Mouse (Mus musculus) hindbrain, postnatal 0 days (tissue): Measurements from ENCODE around the gene Unc5b. TPM values are rescaled to one million over a fixed set of nuclear protein-coding genes. Genes with fewer than 3 reads are reported as not detected.
A peak's percentile ranks its signal among the peaks of the same experiment; 100 is the strongest.
"Not testable (repeated sequence)": the region's sequence is repeated elsewhere in the genome, so short reads cannot be mapped to it uniquely, and the experiment has no call there.

Experiments
- ATAC-seq: fragments of 200-750 bp; cut with Nextera tagmentation; 2 replicates; pipeline ENCODE4 v1.8.0; 2017; ENCODE audit warnings: mild to moderate bottlenecking, moderate TSS enrichment, moderate library complexity
- DNase-seq: peaks from one replicate; pipeline ENCODE4 v3.0.0-alpha.2; 2015; ENCODE audit warnings: low spot score
- H3K27ac ChIP-seq: fragments of 300-500 bp; sonication (generic); 2 replicates; pipeline ENCODE4 v1.5.1; 2014; ENCODE audit warnings: mild to moderate bottlenecking
- H3K27me3 ChIP-seq: fragments of 300-500 bp; sonication (generic); 2 replicates; pipeline ENCODE4 v1.6.1; 2014; ENCODE audit warnings: low read length, mixed read lengths; ENCODE audit not compliant: insufficient read depth
- H3K36me3 ChIP-seq: fragments of 300-500 bp; sonication (generic); 2 replicates; pipeline ENCODE4 v1.6.1; 2014; ENCODE audit warnings: low read length, mixed read lengths; ENCODE audit not compliant: insufficient read depth
- H3K4me1 ChIP-seq: fragments of 300-500 bp; sonication (generic); 2 replicates; pipeline ENCODE4 v1.6.1; 2014; ENCODE audit warnings: antibody characterized with exemption, low read length, mixed read lengths; ENCODE audit not compliant: insufficient read depth
- H3K4me2 ChIP-seq: fragments of 300-500 bp; sonication (generic); 2 replicates; pipeline ENCODE4 v1.6.1; 2014; ENCODE audit warnings: low read depth, mild to moderate bottlenecking, low read length, moderate library complexity, mixed read lengths
- H3K4me3 ChIP-seq: fragments of 300-500 bp; sonication (generic); 2 replicates; pipeline ENCODE4 v1.5.1; 2014; ENCODE audit warnings: low read length
- H3K9ac ChIP-seq: fragments of 300-500 bp; sonication (generic); replicated peaks from 2 replicates; pipeline ENCODE4 v1.6.1; 2014; ENCODE audit warnings: mild to moderate bottlenecking, low read length, moderate library complexity, mixed read lengths
- H3K9me3 ChIP-seq: fragments of 300-500 bp; sonication (generic); 2 replicates; pipeline ENCODE4 v1.6.1; 2016; ENCODE audit warnings: low read length, mixed read lengths
- CTCF ChIP-seq: IDR thresholded peaks from 2 replicates; pipeline ENCODE4 v1.5.1; 2016; ENCODE audit warnings: antibody characterized with exemption, control low read depth, low read depth
- WGBS: fragments of 180-500 bp; shearing (Covaris S2); extraction: QIAGEN DNeasy Blood & Tissue Kit; methylation state at CpG from one replicate; pipeline ENCODE4 v1.1.7; 2014; 5-methylcytosine and 5-hydroxymethylcytosine counted together
- polyA plus RNA-seq: library from polyadenylated mRNA; unstranded; fragments of >200 nt; fragmentation: Nextera tagmentation; extraction: Ambion mirVana; gene quantifications from 2 replicates; pipeline ENCODE4 v1.2.1, GENCODE M21; 2015
- total RNA-seq: library from RNA; depleted of rRNA; stranded (reverse); fragments of >200 nt; gene quantifications from 2 replicates; pipeline ENCODE4 v1.2.3, GENCODE M21; 2014; rRNA removed

The Unc5b gene
- total RNA-seq = 25.7 and 27.3 TPM in 2 replicates
- polyA plus RNA-seq = 1.8 TPM in 2 replicates

DNA sequence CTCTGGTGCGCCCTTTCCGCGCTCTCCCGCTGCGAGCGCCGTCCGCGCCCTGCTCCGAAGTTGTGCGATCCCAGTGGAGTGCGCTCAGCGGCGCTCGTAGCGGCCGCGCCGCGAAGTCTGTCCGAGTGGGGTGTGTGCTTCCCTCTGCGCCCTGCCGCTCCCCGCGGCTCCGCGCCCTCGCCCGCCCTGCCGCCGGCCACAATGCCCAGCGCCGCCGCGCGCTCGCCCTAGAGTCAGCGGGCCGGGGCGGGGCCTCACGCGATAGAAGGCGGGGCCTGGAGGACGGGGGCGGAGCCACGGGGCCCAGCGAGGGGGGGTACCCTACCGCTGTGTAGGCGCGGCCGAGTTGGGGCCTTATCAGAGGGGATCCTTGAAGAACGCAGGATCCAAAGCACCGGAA, at the start of gene Unc5b:
Gene Unc5b, minus strand, starts transcription at position 203 of the 400 bp plus-strand sequence.
- WGBS = 2% methylated on average over 49 of the region's 53 CpGs
- Histone ChIP-seq H3K4me2 (peak within 1 kb of the TSS; percentile 95), H3K9ac (peak within 1 kb of the TSS; percentile 52), H3K27ac (peak within 1 kb of the TSS; percentile 26; the same call in 1 of the 2 replicates), H3K36me3 (no peaks in the 10 kb centered on the region), H3K9me3 (no peaks in the 10 kb centered on the region), H3K4me3 (peak within 1 kb of the TSS; percentile 65), H3K27me3 (peaks cover 31% of the 10 kb centered on the region), H3K4me1 (peaks cover 12% of the 10 kb centered on the region)
- peak; percentile 41 for TF ChIP-seq CTCF
- peak; percentile 93 for ATAC-seq
- DNase-seq = peak; percentile 92

- Histone ChIP-seq H3K4me3 (no peak overlapping the region), H3K36me3 (no peaks in the 10 kb centered on the region), H3K9me3 (no peaks in the 10 kb centered on the region), H3K4me2 (no peak overlapping the region), H3K27me3 (no peaks in the 10 kb centered on the region), H3K4me1 (no peaks in the 10 kb centered on the region), H3K27ac (no peak overlapping the region), H3K9ac (no peak overlapping the region)
- ATAC-seq (no peak), DNase-seq (no peak)
- WGBS = 87% methylated on average over 4 of the region's 4 CpGs
- no peak for TF ChIP-seq CTCF
These were observed 48.4 kb upstream of the Unc5b start for GRCm38 (mm10) chr10:60879817-60880216.

GRCm38 (mm10) chr10:60877075-60877474, 45.7 kb upstream of the Unc5b start:
- H3K36me3 ChIP-seq = no peaks in the 10 kb centered on the region
- no peak overlapping the region for H3K9ac ChIP-seq
- 89% methylated on average over 5 of the region's 5 CpGs for WGBS
- TF ChIP-seq CTCF = no peak
- H3K4me3 ChIP-seq = no peak overlapping the region
- H3K4me2 ChIP-seq = no peak overlapping the region
- no peak overlapping the region for H3K27ac ChIP-seq
- no peaks in the 10 kb centered on the region for H3K9me3 ChIP-seq
- no peak for ATAC-seq
- no peaks in the 10 kb centered on the region for H3K27me3 ChIP-seq
- no peak for DNase-seq
- no peaks in the 10 kb centered on the region for H3K4me1 ChIP-seq

DNA sequence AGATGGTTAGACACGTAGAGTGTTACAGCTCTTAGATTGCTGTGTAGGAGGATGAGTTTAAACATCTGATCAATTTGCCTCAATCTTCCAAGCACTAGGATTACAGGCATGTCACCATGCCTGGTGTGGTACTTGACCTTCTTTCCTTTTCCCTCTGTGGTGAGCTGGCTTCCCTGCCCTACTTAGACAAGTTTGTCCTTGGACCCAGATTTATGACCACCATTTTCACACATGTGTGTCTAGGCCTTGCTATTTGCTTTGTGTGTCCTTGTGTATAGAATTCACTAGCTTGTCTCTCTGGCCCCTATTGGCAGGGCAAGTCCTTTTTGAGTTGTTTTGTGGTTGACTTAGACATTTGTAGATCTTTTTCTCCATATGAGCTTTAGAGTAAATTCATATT, 43.6 kb upstream of the Unc5b start:
- H3K4me2 ChIP-seq = no peak overlapping the region
- H3K4me3 ChIP-seq = no peak overlapping the region
- no peak for TF ChIP-seq CTCF
- no peak overlapping the region for H3K27ac ChIP-seq
- DNase-seq (no peak), ATAC-seq (no peak)
- no peak overlapping the region for H3K9ac ChIP-seq
- H3K4me1 ChIP-seq = no peaks in the 10 kb centered on the region
- no peaks in the 10 kb centered on the region for H3K36me3 ChIP-seq
- H3K27me3 ChIP-seq = no peaks in the 10 kb centered on the region
- no peaks in the 10 kb centered on the region for H3K9me3 ChIP-seq
- 100% methylated on average over 1 of the region's 1 CpGs for WGBS

DNA sequence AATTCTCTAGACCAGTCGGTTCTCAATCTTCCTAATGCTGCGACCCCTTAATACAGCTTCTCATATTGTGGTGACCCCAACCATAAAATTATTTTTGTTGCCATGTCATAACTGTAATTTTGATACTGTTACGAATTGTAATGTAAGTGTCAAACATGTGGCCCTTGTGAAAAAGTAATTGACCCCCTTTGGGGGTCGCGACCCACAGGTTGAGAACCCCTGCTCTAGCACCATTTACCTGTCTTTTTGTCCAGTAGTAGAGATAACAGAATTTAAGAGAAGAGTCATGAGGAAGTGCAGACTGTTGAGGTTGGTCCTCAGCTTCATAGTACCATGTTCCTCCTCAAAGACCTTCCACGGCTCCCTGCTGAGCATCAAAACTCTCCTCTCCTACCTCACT, 31.9 kb upstream of the Unc5b start:
- ATAC-seq (no peak), DNase-seq (no peak)
- H3K9me3 ChIP-seq = no peaks in the 10 kb centered on the region
- no peak overlapping the region for H3K27ac ChIP-seq
- no peaks in the 10 kb centered on the region for H3K4me1 ChIP-seq
- WGBS = 76% methylated on average over 6 of the region's 6 CpGs
- TF ChIP-seq CTCF = no peak
- no peak overlapping the region for H3K4me3 ChIP-seq
- no peak overlapping the region for H3K9ac ChIP-seq
- no peaks in the 10 kb centered on the region for H3K36me3 ChIP-seq
- H3K27me3 ChIP-seq = no peaks in the 10 kb centered on the region
- no peak overlapping the region for H3K4me2 ChIP-seq

GRCm38 (mm10) chr10:60862477-60863293, 31.3 kb upstream of the Unc5b start:
- H3K9ac ChIP-seq = no peak overlapping the region
- ATAC-seq (no peak), DNase-seq (no peak)
- no peak overlapping the region for H3K4me3 ChIP-seq
- H3K27me3 ChIP-seq = no peaks in the 10 kb centered on the region
- no peak for TF ChIP-seq CTCF
- H3K36me3 ChIP-seq = no peaks in the 10 kb centered on the region
- H3K9me3 ChIP-seq = no peaks in the 10 kb centered on the region
- WGBS = 58% methylated on average over 25 of the region's 25 CpGs
- H3K4me2 ChIP-seq = no peak overlapping the region
- H3K4me1 ChIP-seq = no peaks in the 10 kb centered on the region
- no peak overlapping the region for H3K27ac ChIP-seq

DNA sequence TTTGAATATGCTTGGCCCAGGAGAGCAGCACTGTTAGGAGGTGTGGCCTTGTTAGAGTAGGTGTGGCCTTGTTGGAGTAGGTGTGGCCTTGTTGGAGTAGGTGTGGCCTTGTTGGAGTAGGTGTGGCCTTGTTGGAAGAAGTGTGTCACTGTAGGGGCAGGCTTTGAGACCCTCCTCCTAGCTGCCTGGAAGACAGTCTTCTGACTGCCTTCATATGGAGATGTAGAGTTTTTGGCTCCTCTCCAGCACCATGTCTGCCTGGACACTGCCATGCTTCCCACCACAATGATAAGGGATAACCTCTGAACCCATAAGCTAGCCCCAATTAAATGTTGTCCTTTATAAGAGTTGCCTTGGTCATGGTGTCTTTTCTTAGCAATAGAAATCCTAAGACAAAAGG, 13.9 kb upstream of the Unc5b start:
- not testable (repeated sequence) for H3K4me2 ChIP-seq, ATAC-seq, H3K27ac ChIP-seq, H3K4me1 ChIP-seq, H3K9me3 ChIP-seq, H3K27me3 ChIP-seq, H3K4me3 ChIP-seq, DNase-seq, H3K36me3 ChIP-seq, H3K9ac ChIP-seq
